Mouse (Mus musculus) myocyte (in vitro differentiated cells): ENCODE measurements around the gene Gm3417. TPM values are rescaled to one million over a fixed set of nuclear protein-coding genes. Genes with fewer than 3 reads are reported as not detected.
"Not testable (repeated sequence)": the region's sequence is repeated elsewhere in the genome, so short reads cannot be mapped to it uniquely, and the experiment has no call there.

Source experiments
- H3K27me3 ChIP-seq: one replicate; pipeline ENCODE4 v1.6.1; 2011; ENCODE audit not compliant: control insufficient read depth, insufficient read depth, insufficient read length
- H3K36me3 ChIP-seq: one replicate; pipeline ENCODE4 v1.6.1; 2011; ENCODE audit not compliant: control insufficient read depth, insufficient read depth
- H3K4me2 ChIP-seq: one replicate; pipeline ENCODE4 v1.6.1; 2011; ENCODE audit warnings: low read depth, control low read depth
- H3K4me3 ChIP-seq: one replicate; pipeline ENCODE4 v1.5.1; 2011; ENCODE audit warnings: mild to moderate bottlenecking, control low read depth, moderate library complexity
- H3K79me2 ChIP-seq: one replicate; pipeline ENCODE4 v1.6.1; 2011; ENCODE audit not compliant: control insufficient read depth, insufficient read depth
- H3ac ChIP-seq: one replicate; pipeline ENCODE4 v1.6.1; 2011; ENCODE audit not compliant: control insufficient read depth, insufficient read length
- CEBPB ChIP-seq: IDR thresholded peaks from 2 replicates; pipeline ENCODE4 v1.6.1; 2011; ENCODE audit warnings: mild to moderate bottlenecking, moderate library complexity; ENCODE audit not compliant: poor library complexity, insufficient read depth, severe bottlenecking
- E2F4 ChIP-seq: IDR thresholded peaks from one replicate; pipeline ENCODE4 v1.6.1; 2011; ENCODE audit warnings: mild to moderate bottlenecking, control low read depth, moderate library complexity; ENCODE audit not compliant: insufficient read depth
- MAX ChIP-seq: IDR thresholded peaks from one replicate; pipeline ENCODE4 v1.6.1; 2011; ENCODE audit warnings: low read depth, mild to moderate bottlenecking, control low read depth
- MYOD1 ChIP-seq, 3 experiments: IDR thresholded peaks; one replicate each; pipeline ENCODE4 v1.6.1; 2011; ENCODE audit warnings: control low read depth in 2 of 3, low read depth in 2 of 3, mild to moderate bottlenecking in 2 of 3, moderate library complexity in 1 of 3; ENCODE audit not compliant: insufficient read length in 2 of 3, control insufficient read depth in 1 of 3
- MYOG ChIP-seq, 3 experiments: IDR thresholded peaks; one replicate each; pipeline ENCODE4 v1.6.1; 2011; ENCODE audit warnings: control low read depth in 2 of 3, low read depth in 2 of 3, mild to moderate bottlenecking in 2 of 3; ENCODE audit not compliant: insufficient read length in 2 of 3, control insufficient read depth in 1 of 3, insufficient read depth in 1 of 3
- POLR2A ChIP-seq: IDR thresholded peaks from one replicate; pipeline ENCODE4 v1.6.1; 2011; ENCODE audit warnings: low read depth, mild to moderate bottlenecking, control low read depth, moderate library complexity; ENCODE audit not compliant: insufficient read length
- POLR2AphosphoS2 ChIP-seq: IDR thresholded peaks from one replicate; pipeline ENCODE4 v1.6.1; 2011; ENCODE audit warnings: low read depth, control low read depth; ENCODE audit not compliant: insufficient read length
- REST ChIP-seq: IDR thresholded peaks from one replicate; pipeline ENCODE4 v1.6.1; 2011; ENCODE audit warnings: mild to moderate bottlenecking, control low read depth, moderate library complexity; ENCODE audit not compliant: insufficient read depth, insufficient read length
- SRF ChIP-seq: IDR thresholded peaks from one replicate; pipeline ENCODE4 v1.6.1; 2011; ENCODE audit warnings: low read depth; ENCODE audit not compliant: control insufficient read depth, insufficient read length
- TCF12 ChIP-seq: IDR thresholded peaks from one replicate; pipeline ENCODE4 v1.6.1; 2011; ENCODE audit warnings: mild to moderate bottlenecking, control low read depth; ENCODE audit not compliant: poor library complexity, insufficient read depth, severe bottlenecking
- TCF3 ChIP-seq: IDR thresholded peaks from one replicate; pipeline ENCODE4 v1.6.1; 2011; ENCODE audit warnings: low read depth, control low read depth; ENCODE audit not compliant: insufficient read length
- USF1 ChIP-seq: IDR thresholded peaks from one replicate; pipeline ENCODE4 v1.6.1; 2011; ENCODE audit warnings: low read depth, mild to moderate bottlenecking, control low read depth, moderate library complexity
- polyA plus RNA-seq: library from polyadenylated mRNA; unstranded; fragments of >200 nt; fragmentation: generic; extraction: Trizol; gene quantifications from one replicate; pipeline ENCODE4 v1.2.1, GENCODE M21; 2012; ENCODE audit warnings: missing spikeins

Gene Gm3417
- polyA plus RNA-seq, 1 experiment: 0.31 TPM

- H3ac ChIP-seq: not testable (repeated sequence)
These were observed 11.6 kb upstream of the Gm3417 start for GRCm38 (mm10) chr17:14990116-14990702.

GRCm38 (mm10) chr17:14977718-14978361 is 750 bp downstream of the Gm3417 start:
- H3K36me3 ChIP-seq, H3ac ChIP-seq, H3K4me2 ChIP-seq, H3K79me2 ChIP-seq, H3K27me3 ChIP-seq, H3K4me3 ChIP-seq: not testable (repeated sequence)

More at GRCm38 (mm10) chr17:14990116-14990702, 11.6 kb upstream of the Gm3417 start:
- not testable (repeated sequence) for H3K36me3 ChIP-seq, H3K4me3 ChIP-seq, H3K79me2 ChIP-seq, H3K27me3 ChIP-seq
- peak overlapping the region; percentile 65 for H3K4me2 ChIP-seq

GRCm38 (mm10) chr17:14968373-14968913 is 10.1 kb downstream of the Gm3417 start:
- H3K4me2 ChIP-seq, H3K36me3 ChIP-seq, H3K79me2 ChIP-seq, H3ac ChIP-seq, H3K27me3 ChIP-seq, H3K4me3 ChIP-seq: not testable (repeated sequence)

- H3K36me3 ChIP-seq: peaks cover 22% of the 10 kb centered on the region
- H3K27me3 ChIP-seq, H3K4me3 ChIP-seq, H3K4me2 ChIP-seq: not testable (repeated sequence)
- peaks cover 39% of the 10 kb centered on the region for H3K79me2 ChIP-seq
- H3ac ChIP-seq: peak overlapping the region; percentile 100
These were observed 16.9 kb downstream of the Gm3417 start for GRCm38 (mm10) chr17:14961557-14962154.

- H3K27me3 ChIP-seq: not testable (repeated sequence)
- Histone ChIP-seq H3K4me2 (peak within 1 kb of the TSS; percentile 80), H3K36me3 (peaks cover 28% of the 10 kb centered on the region), H3ac (peak within 1 kb of the TSS; percentile 100), H3K4me3 (peak within 1 kb of the TSS; percentile 61), H3K79me2 (peaks cover 45% of the 10 kb centered on the region)
- TF ChIP-seq POLR2AphosphoS2 (peak; percentile 61), POLR2A (peak; percentile 71)
These were observed 17.5 kb downstream of the Gm3417 start, which contains the start of gene Phf10 for GRCm38 (mm10) chr17:14960951-14961556. Phf10 (minus strand) TSS chr17:14961273.

GRCm38 (mm10) chr17:14960520-14960919 is 18.1 kb downstream of the Gm3417 start:
- Histone ChIP-seq H3K27me3 (no peaks in the 10 kb centered on the region), H3K36me3 (peaks cover 33% of the 10 kb centered on the region), H3K4me3 (peak overlapping the region; percentile 61), H3K79me2 (peaks cover 50% of the 10 kb centered on the region), H3K4me2 (peak overlapping the region; percentile 80), H3ac (peak overlapping the region; percentile 100)
- no peak for TF ChIP-seq CEBPB
- no peak for TF ChIP-seq SRF
- TF ChIP-seq MAX: no peak
- no peak for TF ChIP-seq MYOG (IDR thresholded peaks at IDR 0.05; ENCODE audit: control insufficient read depth in 1 of 3, insufficient read depth in 1 of 3, insufficient read length in 2 of 3, low read depth in 2 of 3)

- TF ChIP-seq SRF (no peak), E2F4 (no peak), CEBPB (peak; percentile 76), TCF12 (no peak), MYOG (IDR thresholded peaks at IDR 0.05; ENCODE audit: control insufficient read depth in 1 of 3, insufficient read depth in 1 of 3, insufficient read length in 2 of 3, low read depth in 2 of 3) (peak; percentile 32 to 72 (median 35)), MAX (no peak), REST (no peak), USF1 (no peak), TCF3 (no peak), MYOD1 (IDR thresholded peaks at IDR 0.05; ENCODE audit: control insufficient read depth in 1 of 3, insufficient read length in 2 of 3, low read depth in 2 of 3) (peak in 1 of 3 experiments; percentile 57), POLR2AphosphoS2 (peak; percentile 78), POLR2A (peak; percentile 72)
- peaks cover 37% of the 10 kb centered on the region for H3K36me3 ChIP-seq
- peak overlapping the region; percentile 80 for H3K4me2 ChIP-seq
- H3K27me3 ChIP-seq: no peaks in the 10 kb centered on the region
- peak overlapping the region; percentile 100 for H3ac ChIP-seq
- H3K79me2 ChIP-seq: peaks cover 53% of the 10 kb centered on the region
- peak overlapping the region; percentile 61 for H3K4me3 ChIP-seq
These were observed 18.6 kb downstream of the Gm3417 start for GRCm38 (mm10) chr17:14959979-14960378.
